Mouse (Mus musculus) MEL (cell line): ENCODE data around the gene Gm20388.

Experiments used
- POLR2AphosphoS2 ChIP-seq: IDR thresholded peaks from 2 replicates; pipeline ENCODE4 v1.6.1; 2011; ENCODE audit warnings: low read length, improper control_type of control experiment
- RAD21 ChIP-seq: IDR thresholded peaks from 2 replicates; pipeline ENCODE4 v1.6.1; 2011; ENCODE audit warnings: mild to moderate bottlenecking, low read depth, low read length, improper control_type of control experiment

- TF ChIP-seq RAD21 (no peak), POLR2AphosphoS2 (no peak)
These were observed 897.1 kb downstream of the Gm20388 start for GRCm38 (mm10) chr8:120807719-120808118.
